Mouse (Mus musculus): ENCODE data around the gene Vps37b. TPM values are rescaled to one million over a fixed set of nuclear protein-coding genes. Genes with fewer than 3 reads are reported as not detected.

Vps37b gene
- polyA plus RNA-seq, 1 experiment = 40.7 TPM

GRCm38 (mm10) chr5:124045453-124046010, 13.5 kb upstream of the Vps37b start:
- Histone ChIP-seq H3K27me3 (ENCODE audit: control insufficient read depth, insufficient read depth, insufficient read length) (no peaks in the 10 kb centered on the region), H3K79me2 (ENCODE audit: control insufficient read depth, insufficient read depth) (peaks cover 5% of the 10 kb centered on the region), H3K79me3 (ENCODE audit: low read depth) (no peaks in the 10 kb centered on the region), H3K4me3 (ENCODE audit: insufficient read depth, poor library complexity, severe bottlenecking) (no peak overlapping the region), H3ac (ENCODE audit: control insufficient read depth, insufficient read length, low read depth) (no peak overlapping the region), H3K36me3 (ENCODE audit: control insufficient read depth, insufficient read depth) (no peaks in the 10 kb centered on the region)
- TF ChIP-seq MAX (IDR thresholded peaks at IDR 0.05) (no peak), MYOD1 (IDR thresholded peaks at IDR 0.05; ENCODE audit: control insufficient read depth, insufficient read length, low read depth) (no peak), MYOG (IDR thresholded peaks at IDR 0.05; ENCODE audit: control insufficient read depth, extremely low read depth, insufficient read length) (no peak), USF1 (IDR thresholded peaks at IDR 0.05; ENCODE audit: low read depth) (no peak), FOSL1 (IDR thresholded peaks at IDR 0.05; ENCODE audit: insufficient read depth, low read length, poor library complexity, severe bottlenecking) (no peak), CTCF (IDR thresholded peaks at IDR 0.05; ENCODE audit: control insufficient read depth, insufficient read depth, insufficient read length) (no peak)

GRCm38 (mm10) chr5:124043999-124044398, 11.9 kb upstream of the Vps37b start:
- Histone ChIP-seq H3K4me3 (ENCODE audit: insufficient read depth, poor library complexity, severe bottlenecking) (no peak overlapping the region), H3K36me3 (ENCODE audit: control insufficient read depth, insufficient read depth) (no peaks in the 10 kb centered on the region), H3K79me2 (ENCODE audit: control insufficient read depth, insufficient read depth) (no peaks in the 10 kb centered on the region), H3K27me3 (ENCODE audit: control insufficient read depth, insufficient read depth, insufficient read length) (no peaks in the 10 kb centered on the region), H3K79me3 (ENCODE audit: low read depth) (no peaks in the 10 kb centered on the region), H3ac (ENCODE audit: control insufficient read depth, insufficient read length, low read depth) (no peak overlapping the region)
- TF ChIP-seq MYOG (IDR thresholded peaks at IDR 0.05; ENCODE audit: control insufficient read depth, extremely low read depth, insufficient read length) (no peak), MAX (IDR thresholded peaks at IDR 0.05) (no peak), FOSL1 (IDR thresholded peaks at IDR 0.05; ENCODE audit: insufficient read depth, low read length, poor library complexity, severe bottlenecking) (no peak), MYOD1 (IDR thresholded peaks at IDR 0.05; ENCODE audit: control insufficient read depth, insufficient read length, low read depth) (no peak), USF1 (IDR thresholded peaks at IDR 0.05; ENCODE audit: low read depth) (no peak), CTCF (IDR thresholded peaks at IDR 0.05; ENCODE audit: control insufficient read depth, insufficient read depth, insufficient read length) (no peak), CEBPB (IDR thresholded peaks at IDR 0.05; ENCODE audit: low read depth) (no peak)

DNA sequence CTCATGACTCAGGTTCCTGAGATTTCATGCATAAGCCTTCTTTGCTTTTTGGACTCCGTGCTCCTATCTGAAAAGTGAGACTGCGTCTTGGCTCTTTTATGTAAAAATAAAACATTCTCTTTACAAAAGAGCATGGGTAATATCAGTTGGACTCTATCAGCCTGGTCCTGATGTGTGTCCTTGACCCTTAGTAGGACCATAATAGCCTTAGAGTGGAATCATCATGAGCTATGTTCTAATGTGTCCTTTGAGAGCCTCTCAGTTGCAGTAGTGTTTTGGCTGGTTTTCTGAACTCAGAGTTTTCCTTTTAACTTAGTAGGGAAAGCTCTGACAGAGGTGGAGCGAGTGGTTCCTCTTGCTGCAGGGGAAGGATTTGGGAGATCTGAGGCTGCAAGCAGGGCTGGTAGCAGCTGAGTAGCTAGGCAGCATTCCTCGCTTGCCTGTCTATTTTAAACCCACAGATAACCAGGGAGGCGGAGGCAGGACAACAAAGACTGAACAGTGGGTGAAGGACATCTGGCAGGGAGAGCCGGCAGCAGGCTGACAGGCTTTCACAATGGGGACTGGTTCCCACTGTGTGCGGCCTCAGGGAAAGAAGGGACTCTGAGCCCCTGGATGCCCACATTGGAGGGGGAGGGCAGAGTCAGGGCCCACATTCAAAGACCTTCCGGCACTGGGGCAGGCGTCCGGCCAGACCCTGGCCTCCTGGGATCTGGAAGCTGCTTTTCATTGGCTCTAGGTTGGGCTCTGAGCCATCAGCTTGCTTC, 11.3 kb upstream of the Vps37b start:
- Histone ChIP-seq H3K79me3 (ENCODE audit: low read depth) (no peaks in the 10 kb centered on the region), H3K79me2 (ENCODE audit: control insufficient read depth, insufficient read depth) (no peaks in the 10 kb centered on the region), H3K36me3 (ENCODE audit: control insufficient read depth, insufficient read depth) (no peaks in the 10 kb centered on the region), H3K27me3 (ENCODE audit: control insufficient read depth, insufficient read depth, insufficient read length) (no peaks in the 10 kb centered on the region), H3K4me3 (ENCODE audit: insufficient read depth, poor library complexity, severe bottlenecking) (no peak overlapping the region), H3ac (ENCODE audit: control insufficient read depth, insufficient read length, low read depth) (no peak overlapping the region)
- TF ChIP-seq USF1 (IDR thresholded peaks at IDR 0.05; ENCODE audit: low read depth) (no peak), MYOD1 (IDR thresholded peaks at IDR 0.05; ENCODE audit: control insufficient read depth, insufficient read length, low read depth) (no peak), MAX (IDR thresholded peaks at IDR 0.05) (no peak), FOSL1 (IDR thresholded peaks at IDR 0.05; ENCODE audit: insufficient read depth, low read length, poor library complexity, severe bottlenecking) (no peak), CEBPB (IDR thresholded peaks at IDR 0.05; ENCODE audit: low read depth) (no peak), CTCF (IDR thresholded peaks at IDR 0.05; ENCODE audit: control insufficient read depth, insufficient read depth, insufficient read length) (no peak), MYOG (IDR thresholded peaks at IDR 0.05; ENCODE audit: control insufficient read depth, extremely low read depth, insufficient read length) (no peak)

DNA sequence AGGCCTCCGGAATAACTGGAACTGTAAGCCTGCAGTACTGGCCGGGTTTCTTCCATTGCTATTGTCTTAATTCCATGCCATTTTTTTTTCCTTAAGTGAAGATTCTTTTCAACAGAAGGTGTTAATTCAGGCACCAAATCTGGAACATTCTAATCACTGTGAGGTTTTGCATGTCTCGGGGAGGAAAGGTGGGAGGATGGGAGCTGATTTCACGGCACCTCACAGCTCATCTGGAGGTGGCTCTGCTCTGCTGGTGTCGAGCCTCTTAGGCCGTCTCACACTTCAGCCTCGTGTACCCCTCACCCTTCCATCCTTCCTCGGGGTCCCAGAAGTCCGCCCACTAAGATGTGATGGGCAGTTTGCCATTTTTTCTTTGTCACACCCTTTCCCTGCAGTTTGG, 9.0 kb upstream of the Vps37b start:
- H3K79me3 ChIP-seq (ENCODE audit: low read depth) = no peaks in the 10 kb centered on the region
- H3K4me3 ChIP-seq (ENCODE audit: insufficient read depth, poor library complexity, severe bottlenecking) = no peak overlapping the region
- H3ac ChIP-seq (ENCODE audit: control insufficient read depth, insufficient read length, low read depth) = no peak overlapping the region
- H3K27me3 ChIP-seq (ENCODE audit: control insufficient read depth, insufficient read depth, insufficient read length) = no peaks in the 10 kb centered on the region
- H3K36me3 ChIP-seq (ENCODE audit: control insufficient read depth, insufficient read depth) = no peaks in the 10 kb centered on the region
- TF ChIP-seq CTCF (IDR thresholded peaks at IDR 0.05; ENCODE audit: control insufficient read depth, insufficient read depth, insufficient read length) (no peak), MYOD1 (IDR thresholded peaks at IDR 0.05; ENCODE audit: control insufficient read depth, insufficient read length, low read depth) (no peak), MAX (IDR thresholded peaks at IDR 0.05) (no peak), CEBPB (IDR thresholded peaks at IDR 0.05; ENCODE audit: low read depth) (no peak), USF1 (IDR thresholded peaks at IDR 0.05; ENCODE audit: low read depth) (no peak), FOSL1 (IDR thresholded peaks at IDR 0.05; ENCODE audit: insufficient read depth, low read length, poor library complexity, severe bottlenecking) (no peak), MYOG (IDR thresholded peaks at IDR 0.05; ENCODE audit: control insufficient read depth, extremely low read depth, insufficient read length) (no peak)
- H3K79me2 ChIP-seq (ENCODE audit: control insufficient read depth, insufficient read depth) = no peaks in the 10 kb centered on the region

- Histone ChIP-seq H3K79me3 (ENCODE audit: low read depth) (no peaks in the 10 kb centered on the region), H3ac (ENCODE audit: control insufficient read depth, insufficient read length, low read depth) (no peak overlapping the region), H3K27me3 (ENCODE audit: control insufficient read depth, insufficient read depth, insufficient read length) (no peaks in the 10 kb centered on the region), H3K4me3 (ENCODE audit: insufficient read depth, poor library complexity, severe bottlenecking) (no peak overlapping the region), H3K36me3 (ENCODE audit: control insufficient read depth, insufficient read depth) (no peaks in the 10 kb centered on the region), H3K79me2 (ENCODE audit: control insufficient read depth, insufficient read depth) (no peaks in the 10 kb centered on the region)
- TF ChIP-seq CEBPB (IDR thresholded peaks at IDR 0.05; ENCODE audit: low read depth) = no peak
Measured at GRCm38 (mm10) chr5:124039602-124040001, 7.5 kb upstream of the Vps37b start.

GRCm38 (mm10) chr5:124036836-124037235, 4.8 kb upstream of the Vps37b start:
- H3K36me3 ChIP-seq (ENCODE audit: control insufficient read depth, insufficient read depth) = no peaks in the 10 kb centered on the region
- H3K27me3 ChIP-seq (ENCODE audit: control insufficient read depth, insufficient read depth, insufficient read length) = no peaks in the 10 kb centered on the region
- no peak for TF ChIP-seq CTCF (IDR thresholded peaks at IDR 0.05; ENCODE audit: control insufficient read depth, insufficient read depth, insufficient read length)
- TF ChIP-seq FOSL1 (IDR thresholded peaks at IDR 0.05; ENCODE audit: insufficient read depth, low read length, poor library complexity, severe bottlenecking) = no peak
- TF ChIP-seq CEBPB (IDR thresholded peaks at IDR 0.05; ENCODE audit: low read depth) = no peak
- no peak for TF ChIP-seq USF1 (IDR thresholded peaks at IDR 0.05; ENCODE audit: low read depth)
- no peak for TF ChIP-seq MYOG (IDR thresholded peaks at IDR 0.05; ENCODE audit: control insufficient read depth, extremely low read depth, insufficient read length)
- no peak overlapping the region for H3K4me3 ChIP-seq (ENCODE audit: insufficient read depth, poor library complexity, severe bottlenecking)
- no peak overlapping the region for H3ac ChIP-seq (ENCODE audit: control insufficient read depth, insufficient read length, low read depth)
- peaks cover 4% of the 10 kb centered on the region for H3K79me2 ChIP-seq (ENCODE audit: control insufficient read depth, insufficient read depth)
- peaks cover 2% of the 10 kb centered on the region for H3K79me3 ChIP-seq (ENCODE audit: low read depth)

Data from C2C12 (cell line).